Mouse (Mus musculus) adrenal gland, postnatal 36 days (tissue): ENCODE measurements around the gene Tmod2. TPM values are rescaled to one million over a fixed set of nuclear protein-coding genes. Genes with fewer than 3 reads are reported as not detected.
"Not testable (repeated sequence)": the region's sequence is repeated elsewhere in the genome, so short reads cannot be mapped to it uniquely, and the experiment has no call there.

ENCODE experiments used
- DNase-seq, 2 experiments: peaks; one replicate each; pipeline ENCODE4 v3.0.0; 2021; ENCODE audit warnings: mixed read lengths in 1 of 2
- total RNA-seq, 2 experiments: library from RNA; stranded (reverse); gene quantifications; 2 replicates each; pipeline ENCODE4 v1.2.3; 2021

Gene Tmod2
- total RNA-seq, 2 experiments from 2014 or later = 9.8 to 11.4 TPM

GRCm38 (mm10) chr9:75551342-75551741 lies 59.8 kb downstream of the Tmod2 start:
- DNase-seq = peak in 1 of 2 experiments; percentile 15

GRCm38 (mm10) chr9:75549010-75549409 lies 62.1 kb downstream of the Tmod2 start:
- DNase-seq = peak in 1 of 2 experiments; percentile 35

GRCm38 (mm10) chr9:75546885-75547553 lies 64.1 kb downstream of the Tmod2 start:
- DNase-seq = peak; percentile 89 to 90

GRCm38 (mm10) chr9:75545514-75545913 lies 65.6 kb downstream of the Tmod2 start:
- DNase-seq = no peak

GRCm38 (mm10) chr9:75541497-75541896 lies 69.6 kb downstream of the Tmod2 start:
- DNase-seq = peak in 1 of 2 experiments; percentile 24

- DNase-seq = no peak
These were observed 74.7 kb downstream of the Tmod2 start for GRCm38 (mm10) chr9:75536422-75536821.

- DNase-seq = no peak
These were observed 76.6 kb downstream of the Tmod2 start for GRCm38 (mm10) chr9:75534431-75534962.

- not testable (repeated sequence) for DNase-seq
These were observed 78.1 kb downstream of the Tmod2 start for GRCm38 (mm10) chr9:75532989-75533388.

GRCm38 (mm10) chr9:75532461-75532860 lies 78.7 kb downstream of the Tmod2 start:
- DNase-seq = no peak

- DNase-seq = peak in 1 of 2 experiments; percentile 53
These were observed 81.8 kb downstream of the Tmod2 start for GRCm38 (mm10) chr9:75529358-75529757.

- DNase-seq = no peak
These were observed 83.0 kb downstream of the Tmod2 start for GRCm38 (mm10) chr9:75528096-75528495.

- DNase-seq = peak; percentile 29 to 61
These were observed 83.6 kb downstream of the Tmod2 start for GRCm38 (mm10) chr9:75527368-75528059.

- DNase-seq = no peak
These were observed 87.5 kb downstream of the Tmod2 start for GRCm38 (mm10) chr9:75523646-75524045.

- DNase-seq = no peak
These were observed 88.9 kb downstream of the Tmod2 start for GRCm38 (mm10) chr9:75522217-75522616.

- DNase-seq = peak; percentile 53 to 74
These were observed 89.3 kb downstream of the Tmod2 start for GRCm38 (mm10) chr9:75521788-75522187.

GRCm38 (mm10) chr9:75520940-75521339 lies 90.2 kb downstream of the Tmod2 start:
- no peak for DNase-seq

- DNase-seq = no peak
These were observed 93.4 kb downstream of the Tmod2 start for GRCm38 (mm10) chr9:75517751-75518150.

Other genes starting within 250 kb of the Tmod2 start
- gene Mapk6, start 201.3 kb downstream of the Tmod2 start, total RNA-seq = 10 to 100 TPM; 36.2 to 49.2 TPM
- 10 to 100 TPM; 18.6 to 29.9 TPM for gene Leo1, start 169.8 kb downstream of the Tmod2 start, total RNA-seq
- 10 to 100 TPM; 68.7 to 78.5 TPM for gene Tmod3, start 51.7 kb downstream of the Tmod2 start, total RNA-seq
- gene Lysmd2, start 14.4 kb upstream of the Tmod2 start, total RNA-seq = 10 to 100 TPM; 14.3 to 16.5 TPM
- 10 to 100 TPM; 19.9 to 20.2 TPM for gene Scg3, start 72.7 kb upstream of the Tmod2 start, total RNA-seq
- gene Bmp5, start 164.0 kb upstream of the Tmod2 start, total RNA-seq = 1 to 10 TPM; 2.3 to 2.5 TPM